Mouse (Mus musculus): ENCODE measurements around the gene Hsd17b14.

The Hsd17b14 gene

GRCm38 (mm10) chr7:45553990-45554389 lies 703 bp upstream of the Hsd17b14 start:
- Histone ChIP-seq H3K36me3 (ENCODE audit: insufficient read depth, low read length) (peaks cover 18% of the 10 kb centered on the region), H3K4me1 (replicated peaks; ENCODE audit: low read depth, low read length) (peaks cover 80% of the 10 kb centered on the region), H3K27me3 (ENCODE audit: insufficient read depth, low read length) (no peaks in the 10 kb centered on the region), H3K9me3 (ENCODE audit: low read length) (no peaks in the 10 kb centered on the region), H3K4me3 (replicated peaks; ENCODE audit: low read length) (peak overlapping the region; percentile 55)
- TF ChIP-seq NANOG (IDR thresholded peaks at IDR 0.05; ENCODE audit: borderline replicate concordance, low read length) (no peak), CTCF (conservative IDR thresholded peaks at IDR 0.05; ENCODE audit: low read length) (no peak)

GRCm38 (mm10) chr7:45555787-45556186 lies 1.1 kb downstream of the Hsd17b14 start:
- Histone ChIP-seq H3K27me3 (ENCODE audit: insufficient read depth, low read length) (no peaks in the 10 kb centered on the region), H3K36me3 (ENCODE audit: insufficient read depth, low read length) (peaks cover 25% of the 10 kb centered on the region), H3K4me1 (replicated peaks; ENCODE audit: low read depth, low read length) (peaks cover 67% of the 10 kb centered on the region), H3K4me3 (replicated peaks; ENCODE audit: low read length) (peak overlapping the region; percentile 74), H3K9me3 (ENCODE audit: low read length) (no peaks in the 10 kb centered on the region)
- TF ChIP-seq POU5F1 (IDR thresholded peaks at IDR 0.05; ENCODE audit: borderline replicate concordance, low read length), result no peak
- TF ChIP-seq CTCF (conservative IDR thresholded peaks at IDR 0.05; ENCODE audit: low read length), result peak; percentile 77

- TF ChIP-seq NANOG (IDR thresholded peaks at IDR 0.05; ENCODE audit: borderline replicate concordance, low read length) (no peak), CTCF (conservative IDR thresholded peaks at IDR 0.05; ENCODE audit: low read length) (no peak), POU5F1 (IDR thresholded peaks at IDR 0.05; ENCODE audit: borderline replicate concordance, low read length) (no peak)
- H3K4me3 ChIP-seq (replicated peaks; ENCODE audit: low read length), result peak overlapping the region; percentile 75
- H3K27me3 ChIP-seq (ENCODE audit: insufficient read depth, low read length), result no peaks in the 10 kb centered on the region
- peaks cover 48% of the 10 kb centered on the region for H3K36me3 ChIP-seq (ENCODE audit: insufficient read depth, low read length)
- H3K4me1 ChIP-seq (replicated peaks; ENCODE audit: low read depth, low read length), result peaks cover 70% of the 10 kb centered on the region
- H3K9me3 ChIP-seq (ENCODE audit: low read length), result no peaks in the 10 kb centered on the region
Measured at GRCm38 (mm10) chr7:45558907-45559306, 4.2 kb downstream of the Hsd17b14 start.

GRCm38 (mm10) chr7:45560241-45560640 lies 5.5 kb downstream of the Hsd17b14 start:
- Histone ChIP-seq H3K9me3 (ENCODE audit: low read length) (no peaks in the 10 kb centered on the region), H3K4me1 (replicated peaks; ENCODE audit: low read depth, low read length) (peaks cover 70% of the 10 kb centered on the region), H3K4me3 (replicated peaks; ENCODE audit: low read length) (peak overlapping the region; percentile 75), H3K27me3 (ENCODE audit: insufficient read depth, low read length) (no peaks in the 10 kb centered on the region), H3K36me3 (ENCODE audit: insufficient read depth, low read length) (peaks cover 54% of the 10 kb centered on the region)
- TF ChIP-seq CTCF (conservative IDR thresholded peaks at IDR 0.05; ENCODE audit: low read length) (no peak), NANOG (IDR thresholded peaks at IDR 0.05; ENCODE audit: borderline replicate concordance, low read length) (no peak)

- Histone ChIP-seq H3K9me3 (ENCODE audit: low read length) (no peaks in the 10 kb centered on the region), H3K4me3 (replicated peaks; ENCODE audit: low read length) (peak overlapping the region; percentile 75)
Measured at GRCm38 (mm10) chr7:45560843-45561623, 6.3 kb downstream of the Hsd17b14 start.

GRCm38 (mm10) chr7:45561624-45562520 lies 7.2 kb downstream of the Hsd17b14 start:
- H3K9me3 ChIP-seq (ENCODE audit: low read length), result no peaks in the 10 kb centered on the region
- H3K4me3 ChIP-seq (replicated peaks; ENCODE audit: low read length), result peak overlapping the region; percentile 75
- no peaks in the 10 kb centered on the region for H3K27me3 ChIP-seq (ENCODE audit: insufficient read depth, low read length)
- TF ChIP-seq NANOG (IDR thresholded peaks at IDR 0.05; ENCODE audit: borderline replicate concordance, low read length) (no peak), CTCF (conservative IDR thresholded peaks at IDR 0.05; ENCODE audit: low read length) (no peak), POU5F1 (IDR thresholded peaks at IDR 0.05; ENCODE audit: borderline replicate concordance, low read length) (no peak)
- H3K4me1 ChIP-seq (replicated peaks; ENCODE audit: low read depth, low read length), result peaks cover 72% of the 10 kb centered on the region
- H3K36me3 ChIP-seq (ENCODE audit: insufficient read depth, low read length), result peaks cover 62% of the 10 kb centered on the region

More at GRCm38 (mm10) chr7:45560843-45561623, 6.3 kb downstream of the Hsd17b14 start:
- no peaks in the 10 kb centered on the region for H3K27me3 ChIP-seq (ENCODE audit: insufficient read depth, low read length)
- H3K36me3 ChIP-seq (ENCODE audit: insufficient read depth, low read length), result peaks cover 60% of the 10 kb centered on the region
- H3K4me1 ChIP-seq (replicated peaks; ENCODE audit: low read depth, low read length), result peaks cover 72% of the 10 kb centered on the region
- TF ChIP-seq NANOG (IDR thresholded peaks at IDR 0.05; ENCODE audit: borderline replicate concordance, low read length), result no peak
- TF ChIP-seq CTCF (conservative IDR thresholded peaks at IDR 0.05; ENCODE audit: low read length), result peak; percentile 75
- TF ChIP-seq POU5F1 (IDR thresholded peaks at IDR 0.05; ENCODE audit: borderline replicate concordance, low read length), result no peak

GRCm38 (mm10) chr7:45564811-45565210 lies 10.1 kb downstream of the Hsd17b14 start:
- Histone ChIP-seq H3K9me3 (ENCODE audit: low read length) (no peaks in the 10 kb centered on the region), H3K4me1 (replicated peaks; ENCODE audit: low read depth, low read length) (peaks cover 79% of the 10 kb centered on the region), H3K27me3 (ENCODE audit: insufficient read depth, low read length) (no peaks in the 10 kb centered on the region), H3K4me3 (replicated peaks; ENCODE audit: low read length) (peak overlapping the region; percentile 70), H3K36me3 (ENCODE audit: insufficient read depth, low read length) (peaks cover 55% of the 10 kb centered on the region)
- TF ChIP-seq NANOG (IDR thresholded peaks at IDR 0.05; ENCODE audit: borderline replicate concordance, low read length), result no peak
- TF ChIP-seq CTCF (conservative IDR thresholded peaks at IDR 0.05; ENCODE audit: low read length), result no peak
- TF ChIP-seq POU5F1 (IDR thresholded peaks at IDR 0.05; ENCODE audit: borderline replicate concordance, low read length), result no peak

GRCm38 (mm10) chr7:45565446-45565845 lies 10.8 kb downstream of the Hsd17b14 start:
- peaks cover 51% of the 10 kb centered on the region for H3K36me3 ChIP-seq (ENCODE audit: insufficient read depth, low read length)
- no peaks in the 10 kb centered on the region for H3K9me3 ChIP-seq (ENCODE audit: low read length)
- TF ChIP-seq NANOG (IDR thresholded peaks at IDR 0.05; ENCODE audit: borderline replicate concordance, low read length) (no peak), POU5F1 (IDR thresholded peaks at IDR 0.05; ENCODE audit: borderline replicate concordance, low read length) (no peak), CTCF (conservative IDR thresholded peaks at IDR 0.05; ENCODE audit: low read length) (no peak)
- peak overlapping the region; percentile 70 for H3K4me3 ChIP-seq (replicated peaks; ENCODE audit: low read length)
- H3K4me1 ChIP-seq (replicated peaks; ENCODE audit: low read depth, low read length), result peaks cover 78% of the 10 kb centered on the region
- no peaks in the 10 kb centered on the region for H3K27me3 ChIP-seq (ENCODE audit: insufficient read depth, low read length)
